Mouse (Mus musculus): ENCODE measurements around the gene Ptms.

Gene Ptms

GRCm38 (mm10) chr6:124865766-124866362, 54.0 kb downstream of the Ptms start:
- in situ Hi-C loops (cut with MboI; ENCODE audit: low sequenced_read_pairs) = no loop called here

Data from CH12F3 (cell line).